Mouse (Mus musculus) CD8-positive naive resting alpha-beta T cell, adult 2 months (primary cell): Measurements from ENCODE around the gene Fbxl15.

Experiments used
- DNase-seq, 2 experiments: peaks; one replicate each; pipeline ENCODE4 v3.0.0; 2022; ENCODE audit warnings: low read depth in 2 of 2, low spot score in 2 of 2

Gene Fbxl15

DNA sequence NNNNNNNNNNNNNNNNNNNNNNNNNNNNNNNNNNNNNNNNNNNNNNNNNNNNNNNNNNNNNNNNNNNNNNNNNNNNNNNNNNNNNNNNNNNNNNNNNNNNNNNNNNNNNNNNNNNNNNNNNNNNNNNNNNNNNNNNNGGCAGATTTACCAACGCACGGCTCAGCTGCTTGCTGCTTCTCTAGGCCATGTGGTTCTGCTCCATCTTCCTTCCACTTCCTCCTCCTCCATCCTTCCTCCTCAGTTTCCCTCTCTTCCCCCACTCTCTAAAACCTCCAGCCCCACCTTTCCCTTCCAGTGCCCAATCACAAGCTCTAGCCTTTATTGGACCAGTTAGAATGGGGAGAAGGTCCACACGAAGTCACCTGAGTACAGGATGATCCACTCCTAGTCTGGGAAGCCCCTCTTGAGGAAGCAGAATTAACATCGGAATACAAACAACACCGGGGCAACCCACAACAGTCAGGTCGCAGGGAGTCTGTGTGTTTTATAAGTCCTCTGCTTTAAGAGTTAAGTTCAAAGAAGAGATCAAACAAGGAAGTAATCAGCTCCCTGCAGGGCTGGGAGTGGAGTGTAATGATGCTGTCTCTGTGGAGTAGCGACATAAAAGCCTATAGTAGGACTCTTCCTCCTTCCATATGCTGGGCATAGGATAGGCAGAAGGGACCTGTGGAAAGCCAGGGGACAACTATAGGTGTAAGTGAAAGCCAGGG lies 16.9 kb downstream of the Fbxl15 start:
- DNase-seq = no peak

DNA sequence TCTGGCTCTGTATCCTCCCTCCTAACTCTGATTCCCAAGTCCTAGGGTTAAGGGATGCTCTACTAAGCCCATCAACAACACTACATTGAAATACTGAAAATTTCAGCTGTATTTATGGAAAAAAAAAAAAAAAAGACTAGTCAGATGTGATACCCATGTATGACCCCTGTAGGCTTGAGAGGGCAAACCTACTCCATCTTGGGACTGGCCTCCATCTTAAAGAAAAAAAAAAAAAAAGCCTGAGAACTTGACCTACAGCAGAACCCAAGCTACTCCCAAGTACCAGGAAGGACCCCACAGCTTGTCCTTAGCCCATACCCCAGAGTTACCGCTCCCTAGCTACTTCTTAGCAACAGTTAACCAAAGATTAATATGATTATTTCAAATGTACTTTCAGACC lies 19.2 kb downstream of the Fbxl15 start:
- no peak for DNase-seq

DNA sequence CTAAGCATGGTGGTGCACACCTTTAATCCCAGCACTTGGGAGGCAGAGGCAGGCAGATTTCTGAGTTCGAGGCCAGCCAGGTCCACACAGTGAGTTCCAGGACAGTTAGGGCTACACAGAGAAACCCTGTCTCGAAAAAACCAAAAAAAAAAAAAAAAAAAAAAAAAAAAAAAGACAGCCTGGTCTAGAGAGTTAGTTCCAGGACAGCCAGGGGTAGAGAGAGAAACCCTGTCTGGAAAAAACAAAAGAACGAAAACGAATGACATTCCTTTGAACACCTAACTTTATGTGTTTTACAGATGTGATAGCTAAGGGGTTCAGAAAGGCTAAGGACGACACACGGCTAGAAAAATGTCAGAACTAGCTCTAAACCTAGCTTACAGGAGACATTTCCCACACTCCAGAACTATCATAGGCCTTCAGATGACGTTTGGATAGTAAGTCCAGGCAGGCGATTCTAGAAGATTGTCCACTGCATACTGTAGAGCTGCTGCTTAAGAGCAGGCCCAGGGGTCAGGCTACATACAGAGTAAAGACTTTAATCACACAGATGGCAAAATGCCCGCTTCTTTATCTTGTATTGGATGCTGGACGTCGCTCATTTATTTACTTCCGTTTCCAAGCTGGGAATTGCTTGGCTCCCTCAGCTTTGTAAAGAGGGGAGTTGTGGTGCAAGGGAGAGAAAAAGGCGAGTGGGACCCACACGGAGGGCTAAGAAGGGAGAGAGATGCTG lies 20.1 kb downstream of the Fbxl15 start:
- DNase-seq = no peak

DNA sequence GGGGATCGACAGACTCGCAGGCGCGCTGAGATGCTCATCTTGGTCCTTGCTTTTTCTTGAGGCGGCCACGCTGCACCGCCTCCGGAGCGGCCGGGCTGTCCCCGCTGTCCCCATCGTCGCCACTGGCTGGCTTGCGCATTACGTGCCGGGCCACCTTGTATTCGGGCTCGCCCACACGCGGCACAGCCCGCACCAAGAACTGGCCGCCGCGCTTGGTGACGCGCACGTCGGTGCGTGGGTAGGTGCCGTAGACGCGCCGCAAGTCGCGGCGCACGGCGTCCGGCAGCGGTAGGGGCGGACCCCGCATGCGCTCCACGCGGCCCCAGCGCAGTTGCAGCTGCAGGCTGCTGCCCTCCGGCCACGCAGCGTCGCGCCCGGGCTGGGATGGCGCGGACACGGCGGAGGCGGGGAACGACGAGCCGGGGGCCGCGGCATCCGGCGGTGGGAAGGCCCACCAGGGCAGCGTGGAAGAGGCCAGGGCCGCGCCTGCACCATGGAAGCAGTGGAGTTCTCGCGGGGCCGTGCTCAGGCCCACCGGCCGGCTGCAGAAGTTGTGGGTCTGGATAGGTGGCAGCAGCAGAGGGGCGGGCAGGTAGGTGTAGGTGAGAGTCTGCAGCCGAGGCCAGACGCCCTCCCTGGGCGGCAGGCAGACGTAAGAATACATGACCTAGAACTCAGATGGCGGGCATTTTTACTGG lies 20.9 kb downstream of the Fbxl15 start:
- DNase-seq = peak in 1 of 2 experiments; percentile 30

DNA sequence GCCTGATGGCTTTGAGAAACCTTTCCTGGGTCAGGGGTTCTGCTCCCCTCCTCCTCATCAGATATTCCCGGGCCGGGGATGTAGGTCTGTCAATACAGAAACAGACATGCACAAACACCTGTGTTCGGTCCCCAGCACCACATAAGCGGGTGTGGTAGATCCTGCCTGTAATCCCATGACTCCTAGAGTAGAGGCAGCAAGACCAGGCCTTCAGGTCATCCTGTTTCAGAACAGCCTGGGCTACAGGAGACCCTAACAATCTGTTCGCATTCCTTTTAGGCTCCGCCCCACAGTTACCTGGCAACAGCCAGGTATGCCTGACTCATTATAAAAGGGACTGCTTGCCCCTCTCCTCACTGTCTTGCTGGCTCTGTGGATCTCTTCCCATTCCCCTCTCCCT lies 21.6 kb downstream of the Fbxl15 start:
- no peak for DNase-seq

DNA sequence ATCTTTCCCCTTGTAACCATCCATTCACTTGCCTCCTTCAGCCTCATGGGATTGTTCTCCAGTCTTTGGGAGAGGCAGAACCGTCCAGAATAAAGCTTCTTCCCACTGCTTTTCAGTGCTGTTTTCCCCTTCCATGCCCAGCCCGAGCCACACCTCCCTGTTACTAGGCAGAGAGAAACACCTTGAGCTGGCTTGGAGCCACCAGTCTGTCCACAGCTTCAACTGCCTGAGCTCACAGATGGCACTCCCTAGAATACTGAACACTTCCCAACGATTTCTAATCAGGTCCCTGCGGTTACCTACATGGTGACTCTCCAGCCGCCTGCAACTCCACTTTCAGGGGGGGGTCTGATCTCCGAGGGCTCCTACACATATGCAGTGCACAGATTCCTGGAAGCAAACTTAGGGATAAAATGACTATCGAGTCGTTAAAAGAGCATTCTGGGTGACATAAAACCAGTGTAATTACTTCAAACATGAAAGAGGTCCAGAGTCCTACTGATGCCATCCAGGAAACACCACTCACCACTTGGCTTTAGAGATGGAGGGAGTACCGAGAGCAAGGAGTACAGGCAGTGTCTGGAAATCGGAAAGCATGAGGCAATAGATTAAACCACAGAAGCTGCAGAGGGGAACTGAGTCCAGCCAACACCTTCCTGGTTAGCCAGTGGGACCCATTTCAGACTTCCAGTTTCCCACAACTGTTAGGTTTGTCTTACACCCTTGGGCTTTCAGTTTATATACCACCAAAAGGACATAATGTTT lies 22.4 kb downstream of the Fbxl15 start, which contains the start of gene 2310034G01Rik:
TSS of gene 2310034G01Rik (minus strand) at position 135 of the 765 bp plus-strand sequence.
- DNase-seq = no peak

DNA sequence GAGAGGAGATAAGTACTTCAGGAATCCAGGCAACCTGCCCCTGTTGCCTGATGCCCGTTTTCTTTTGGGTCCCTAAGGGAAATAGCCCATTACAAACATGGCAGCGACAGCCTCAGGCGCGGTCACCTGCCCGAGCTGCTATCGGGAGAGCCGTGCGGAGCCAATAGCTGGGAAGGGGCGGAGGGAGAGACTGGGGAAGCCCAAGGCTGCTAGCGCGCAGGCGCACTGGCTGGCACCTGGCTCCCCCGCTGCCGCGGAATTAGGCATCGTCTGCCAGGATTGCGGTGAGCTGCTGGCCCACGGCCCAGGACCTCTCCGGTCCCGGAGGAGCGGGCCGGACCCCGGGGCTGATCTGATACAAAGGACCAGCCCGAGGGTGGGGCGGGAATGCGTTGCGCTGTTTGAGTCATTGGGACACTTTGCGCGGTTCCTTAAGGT lies 28.7 kb downstream of the Fbxl15 start:
- DNase-seq = peak; percentile 49 to 59

DNA sequence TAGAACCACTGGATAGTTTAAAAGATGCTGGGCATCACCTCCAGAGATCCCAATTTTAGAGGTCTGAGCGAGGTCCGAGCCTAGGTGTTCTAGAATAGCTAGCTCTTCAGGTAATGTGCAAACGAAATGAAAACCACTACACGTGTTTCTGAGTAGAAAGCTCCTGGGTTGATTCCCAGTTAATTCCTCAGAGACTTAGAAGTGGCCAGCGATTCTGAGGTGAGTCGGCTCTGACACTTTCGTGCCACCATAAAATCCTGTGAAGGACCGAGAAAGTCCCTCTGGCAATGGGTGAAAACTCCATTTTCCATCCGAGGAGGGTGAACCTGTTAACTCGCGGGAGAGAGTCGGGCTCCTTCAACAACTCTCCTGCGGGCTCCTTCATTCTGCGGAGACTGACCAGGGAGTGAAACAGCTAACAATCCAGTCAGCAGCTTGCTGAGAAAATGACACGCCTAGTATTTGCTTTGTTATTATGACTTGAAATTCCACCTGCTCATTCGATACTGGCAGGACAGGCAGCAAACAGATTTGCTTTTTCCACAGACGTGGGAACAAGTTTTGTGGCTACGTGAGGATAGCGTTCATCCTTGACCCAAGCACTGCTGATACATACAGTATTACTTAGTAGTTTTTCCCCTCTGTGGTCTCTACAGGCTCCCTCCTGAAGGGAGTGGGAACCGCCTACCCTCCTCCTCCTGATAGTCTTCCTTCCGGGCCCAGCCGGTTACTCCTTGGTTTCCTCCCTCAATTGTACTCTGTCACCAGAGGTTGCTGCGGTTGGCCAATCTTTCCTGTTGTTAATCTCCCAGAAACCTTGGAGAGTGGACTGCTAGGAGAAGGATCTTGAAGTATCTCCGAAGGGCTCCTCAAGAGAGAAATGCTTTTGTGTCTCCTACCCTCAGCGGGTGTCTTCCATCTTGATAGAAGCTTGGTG lies 29.6 kb downstream of the Fbxl15 start:
- no peak for DNase-seq

DNA sequence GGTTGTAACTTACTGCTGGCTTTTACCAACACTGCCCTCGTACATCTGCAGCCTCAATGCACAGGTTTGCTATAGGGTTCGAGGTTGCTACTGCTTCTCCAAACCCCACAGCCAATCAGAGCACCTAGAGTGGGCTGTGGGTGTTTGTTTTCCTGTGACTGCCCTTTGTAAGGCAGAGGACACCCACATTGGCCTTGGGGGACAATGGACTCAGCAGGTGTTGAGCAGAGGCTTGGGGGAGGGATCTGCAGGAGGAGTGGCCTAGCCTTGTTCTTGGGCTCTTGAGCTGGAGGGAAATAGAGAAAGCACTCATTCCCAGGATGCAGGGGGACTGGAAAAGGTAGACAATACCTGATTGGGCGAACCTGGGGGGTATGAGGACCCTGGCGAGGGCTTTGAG lies 30.4 kb downstream of the Fbxl15 start:
- DNase-seq = no peak

DNA sequence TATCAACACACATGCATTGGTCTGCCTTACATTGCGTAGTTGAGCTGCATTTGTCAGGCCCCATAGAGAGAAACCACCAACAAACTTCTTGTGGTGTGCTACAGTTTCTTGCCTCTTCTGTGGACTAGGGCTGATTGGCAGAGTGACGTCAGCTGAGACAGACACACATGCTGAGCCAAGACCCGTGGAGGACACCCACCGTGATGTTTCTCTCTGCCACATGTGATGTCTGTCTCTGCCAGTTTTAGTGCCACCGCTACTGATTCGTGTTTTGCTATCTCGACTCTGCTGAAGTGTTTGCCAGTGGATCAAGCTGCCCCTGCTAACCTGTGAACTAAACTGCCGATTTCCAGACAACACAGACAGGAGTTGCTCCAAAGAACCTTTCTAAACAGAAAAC lies 34.1 kb downstream of the Fbxl15 start:
- no peak for DNase-seq

DNA sequence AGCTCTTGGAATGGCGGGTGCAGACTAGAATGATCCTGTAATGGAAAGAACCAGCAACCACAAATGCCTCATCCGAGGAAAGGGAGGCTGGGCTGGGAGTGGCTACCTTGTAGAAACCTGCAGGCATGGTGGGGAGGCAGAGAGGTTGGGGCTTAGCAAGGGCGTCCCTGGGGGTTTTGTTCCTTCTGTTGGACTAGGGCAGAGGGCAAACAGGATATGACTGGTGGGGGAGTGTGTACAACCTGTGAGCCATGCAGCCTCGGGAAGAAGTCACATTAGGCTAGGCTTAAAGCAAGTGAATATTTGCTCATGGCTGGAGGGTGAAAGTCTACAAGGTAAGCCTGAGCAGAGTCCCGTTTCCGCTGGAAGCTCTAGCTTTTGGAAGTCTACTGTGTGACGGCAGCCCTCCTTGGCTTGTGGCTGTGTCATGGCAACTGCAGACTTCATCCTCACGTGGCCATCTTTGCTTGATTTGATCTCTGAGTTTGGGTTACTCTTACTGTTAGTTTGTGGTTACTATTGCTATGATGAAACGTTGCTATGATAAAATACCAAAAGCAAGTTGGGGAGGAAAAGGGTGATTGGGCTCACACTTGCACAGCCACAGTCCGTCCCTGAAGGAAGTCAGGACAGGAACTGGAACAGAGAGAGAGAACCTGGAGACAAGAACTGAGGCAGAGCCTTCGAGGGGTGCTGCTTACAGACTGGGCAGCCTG lies 35.5 kb downstream of the Fbxl15 start:
- DNase-seq = no peak

DNA sequence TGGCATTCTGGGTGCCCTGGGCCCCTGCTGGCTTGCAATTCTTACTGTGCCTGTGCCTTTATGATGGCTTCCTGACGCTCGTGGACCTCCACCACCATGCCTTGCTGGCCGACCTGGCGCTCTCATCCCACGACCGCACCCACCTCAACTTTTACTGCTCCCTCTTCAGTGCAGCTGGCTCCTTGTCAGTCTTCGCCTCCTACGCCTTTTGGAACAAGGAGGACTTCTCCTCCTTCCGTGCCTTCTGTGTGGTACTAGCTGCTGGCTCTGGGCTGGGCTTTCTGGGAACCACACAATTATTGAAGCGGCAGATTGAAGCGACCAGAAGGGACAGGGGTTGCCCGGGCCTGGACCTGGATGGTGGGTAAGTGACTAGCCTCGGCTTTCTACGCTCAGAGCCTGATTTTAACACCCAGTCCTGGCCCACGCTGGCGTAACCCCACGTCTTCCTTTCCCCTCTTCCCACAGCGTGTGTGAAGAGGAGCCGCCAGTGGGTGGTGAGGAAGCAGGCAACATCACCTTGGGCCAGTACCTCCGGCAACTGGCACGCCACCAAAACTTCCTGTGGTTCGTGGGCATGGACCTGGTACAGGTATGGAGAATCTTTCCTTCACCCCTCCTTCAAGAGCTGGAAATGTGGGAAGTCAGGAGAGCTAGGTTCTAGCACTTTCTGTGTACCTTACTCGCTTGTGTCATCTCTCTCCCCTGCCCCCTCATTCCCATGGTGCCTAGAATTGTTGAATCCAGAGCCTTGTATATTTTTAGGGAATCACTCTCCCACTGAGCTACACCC lies 40.0 kb downstream of the Fbxl15 start:
- DNase-seq = no peak

DNA sequence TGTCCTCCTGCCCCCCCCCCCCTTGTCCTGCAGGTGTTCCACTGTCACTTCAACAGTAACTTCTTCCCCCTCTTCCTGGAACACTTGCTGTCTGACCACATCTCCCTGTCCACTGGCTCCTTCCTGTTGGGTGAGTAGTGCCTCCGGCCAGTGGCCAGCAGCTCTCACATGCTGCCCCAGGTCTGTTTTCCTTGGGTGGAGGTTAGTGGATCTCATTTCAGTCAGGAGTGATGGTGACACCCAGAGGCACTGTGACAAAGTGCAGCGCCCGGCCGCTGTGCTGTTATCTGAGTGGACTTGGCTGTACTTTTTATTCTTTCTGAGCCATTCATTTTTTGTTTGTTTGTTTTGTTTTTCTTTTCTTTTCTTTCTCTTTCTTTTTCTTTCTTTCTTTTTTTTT lies 41.2 kb downstream of the Fbxl15 start:
- no peak for DNase-seq

DNA sequence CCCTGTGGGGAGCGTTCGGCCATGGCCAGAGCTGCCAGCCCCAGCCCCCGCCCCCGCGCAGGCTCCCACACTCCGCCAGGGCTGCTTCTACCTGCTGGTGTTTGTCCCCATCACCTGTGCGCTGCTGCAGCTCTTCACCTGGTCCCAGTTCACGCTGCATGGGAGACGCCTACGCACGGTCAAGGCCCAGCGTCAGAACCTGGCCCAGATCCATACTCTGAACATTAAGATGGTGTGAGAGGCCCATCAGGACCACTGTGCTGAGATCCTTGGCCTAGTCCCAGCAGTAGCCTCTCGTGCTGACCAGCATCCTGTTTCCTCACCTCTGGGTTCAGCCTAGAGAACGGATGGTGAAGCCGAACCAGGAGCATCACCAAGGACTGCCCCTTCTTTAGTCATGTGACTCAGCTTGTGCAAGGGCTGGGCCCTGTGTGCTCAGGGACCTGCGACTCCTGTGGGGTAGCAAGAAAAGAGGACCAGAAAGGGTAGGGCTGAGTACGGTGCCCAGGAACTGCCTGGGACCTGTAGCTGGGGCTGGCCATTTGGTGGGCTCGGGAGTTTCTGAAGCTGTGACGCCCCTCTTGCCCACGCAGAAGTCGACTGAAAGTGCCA lies 46.6 kb downstream of the Fbxl15 start:
- no peak for DNase-seq

DNA sequence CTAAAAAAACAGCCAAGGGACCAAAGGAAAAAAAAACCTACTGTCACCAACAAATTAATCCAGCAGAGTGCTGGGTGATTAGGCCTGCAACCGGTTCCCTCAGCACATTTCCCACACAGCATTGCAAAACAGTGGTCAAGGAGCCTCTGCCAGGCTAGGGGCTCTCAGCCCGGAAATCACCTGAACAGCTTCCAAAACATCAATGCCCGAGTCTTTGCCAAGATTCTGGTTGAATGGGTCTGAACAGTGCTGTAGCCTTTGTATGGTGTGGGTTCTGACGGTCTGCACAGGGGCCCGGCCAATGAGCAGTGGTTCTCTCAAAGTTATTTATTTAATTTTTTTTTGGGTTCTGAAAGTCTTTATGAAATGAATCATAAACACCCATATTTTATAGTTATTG lies 47.5 kb downstream of the Fbxl15 start:
- no peak for DNase-seq

DNA sequence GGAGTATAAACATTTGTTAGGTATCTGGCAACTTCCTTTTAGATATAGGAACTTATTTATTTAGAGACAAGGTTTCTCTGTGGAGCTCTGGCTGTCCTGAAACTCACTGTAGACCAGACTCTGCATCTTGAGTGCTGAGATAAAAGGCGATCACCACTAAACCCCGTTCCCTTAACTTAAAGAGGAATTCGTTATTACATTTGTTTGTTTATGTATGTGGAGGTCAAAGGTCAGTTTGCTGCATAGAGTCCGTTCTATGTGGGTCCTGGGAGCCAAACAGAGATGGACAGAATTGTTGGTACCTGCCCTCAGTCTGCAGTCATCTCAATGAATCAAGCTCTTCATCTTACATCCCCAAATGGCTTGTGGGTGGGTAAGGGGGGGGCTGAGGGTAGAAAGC lies 47.9 kb downstream of the Fbxl15 start:
- DNase-seq = no peak
